Mouse (Mus musculus): ENCODE results near the gene Lonp2.
A peak's percentile ranks its signal among the peaks of the same experiment; 100 is the strongest.

Lonp2 gene

GRCm38 (mm10) chr8:86623911-86624731 lies at the start of gene Lonp2:
Gene Lonp2 (plus strand): TSS chr8:86624043.
- peak; percentile 98 for DNase-seq (ENCODE audit: low spot score)

- no peak for DNase-seq (ENCODE audit: low spot score)
Measured at GRCm38 (mm10) chr8:86577547-86577946, 46.3 kb upstream of the Lonp2 start.

DNA sequence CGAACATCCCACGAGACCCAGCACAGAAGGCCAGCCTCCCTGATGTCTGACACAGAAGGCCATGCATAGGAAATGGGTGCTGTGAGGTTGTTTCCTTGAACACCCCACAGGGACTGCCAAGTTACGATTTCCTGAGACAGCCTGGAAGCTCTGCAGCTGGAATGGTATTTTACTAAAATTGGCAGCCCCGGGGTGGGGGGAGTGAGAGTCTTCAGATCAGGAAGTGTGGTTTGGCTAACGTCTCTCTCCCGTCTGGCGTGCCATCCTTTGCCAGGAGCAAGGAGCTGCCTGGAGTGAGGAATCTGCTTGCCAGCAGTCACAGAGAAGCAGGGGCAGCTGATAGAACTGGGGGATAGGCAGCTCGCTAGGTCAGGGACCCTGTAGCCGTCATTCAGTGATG lies 45.8 kb upstream of the Lonp2 start:
- DNase-seq (ENCODE audit: low spot score) = no peak

DNA sequence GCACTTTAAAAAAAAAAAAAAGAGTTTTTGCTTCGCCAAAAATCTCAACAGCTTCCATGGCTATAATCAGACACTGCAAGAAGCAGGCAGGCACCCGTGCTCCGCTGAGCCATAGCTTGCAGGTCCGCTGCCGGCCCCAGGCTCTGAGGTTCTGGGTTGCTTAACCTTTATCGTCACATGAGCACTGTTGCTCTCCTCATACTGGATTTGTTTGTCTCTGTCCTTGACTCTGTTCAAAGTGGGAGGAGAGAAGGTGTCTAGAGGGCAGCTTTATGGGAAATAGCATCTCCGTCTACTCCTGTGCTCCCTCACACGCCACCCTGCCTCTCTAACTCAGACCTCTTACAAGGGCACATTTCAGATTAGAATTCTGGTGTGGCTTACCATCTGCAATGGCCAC lies 45.1 kb upstream of the Lonp2 start:
- no peak for DNase-seq (ENCODE audit: low spot score)

GRCm38 (mm10) chr8:86580458-86580857 lies 43.4 kb upstream of the Lonp2 start, which contains the start of gene Abcc12:
Gene Abcc12 (minus strand): TSS chr8:86580686.
- DNase-seq (ENCODE audit: low spot score) = no peak

DNA sequence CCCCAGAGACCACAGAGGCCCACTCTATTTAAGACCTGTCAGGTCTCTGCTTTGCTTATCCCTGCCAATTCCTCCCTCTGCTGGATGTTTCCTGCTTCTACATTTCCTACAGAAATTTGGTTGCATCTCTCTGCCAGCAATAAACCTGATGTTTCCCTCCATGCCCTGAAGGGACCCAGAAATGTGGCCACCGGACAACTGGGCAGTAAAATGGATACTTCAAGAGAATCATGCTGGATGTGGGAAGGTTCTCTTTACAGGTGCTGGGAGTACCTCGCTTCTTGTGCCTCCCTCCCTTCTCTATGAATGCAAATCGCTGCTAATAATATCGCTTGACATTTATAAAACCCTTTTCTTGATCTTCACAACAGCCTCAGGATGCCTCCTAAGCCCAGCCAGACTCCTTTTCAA lies 41.9 kb upstream of the Lonp2 start:
- peak; percentile 27 for DNase-seq (ENCODE audit: low spot score)

- peak; percentile 94 for DNase-seq (ENCODE audit: low spot score)
Measured at GRCm38 (mm10) chr8:86585118-86585517, 38.7 kb upstream of the Lonp2 start.

DNA sequence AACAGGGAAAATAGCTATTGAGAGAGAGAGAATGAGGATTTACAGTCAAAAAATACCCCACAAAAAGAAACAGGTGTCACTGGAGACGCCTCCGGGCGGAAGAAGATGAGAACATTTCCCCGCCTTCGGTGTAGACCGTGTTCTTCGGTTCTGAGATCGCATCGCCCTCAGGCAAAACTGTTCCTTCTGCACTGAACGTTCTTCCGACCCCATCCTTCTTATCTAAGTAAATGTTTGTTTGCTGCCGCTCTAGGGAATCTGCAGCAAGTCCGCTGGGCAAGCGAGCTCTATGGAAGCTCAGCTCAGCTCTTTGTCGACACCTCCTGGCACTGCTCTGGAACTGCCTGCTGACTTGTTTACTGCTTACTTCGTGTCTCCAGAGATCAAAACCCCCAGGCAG lies 38.3 kb upstream of the Lonp2 start:
- DNase-seq (ENCODE audit: low spot score) = peak; percentile 92

- DNase-seq (ENCODE audit: low spot score) = no peak
Measured at GRCm38 (mm10) chr8:86586058-86586457, 37.8 kb upstream of the Lonp2 start.

- peak; percentile 34 for DNase-seq (ENCODE audit: low spot score)
Measured at GRCm38 (mm10) chr8:86586642-86587041, 37.2 kb upstream of the Lonp2 start.

DNA sequence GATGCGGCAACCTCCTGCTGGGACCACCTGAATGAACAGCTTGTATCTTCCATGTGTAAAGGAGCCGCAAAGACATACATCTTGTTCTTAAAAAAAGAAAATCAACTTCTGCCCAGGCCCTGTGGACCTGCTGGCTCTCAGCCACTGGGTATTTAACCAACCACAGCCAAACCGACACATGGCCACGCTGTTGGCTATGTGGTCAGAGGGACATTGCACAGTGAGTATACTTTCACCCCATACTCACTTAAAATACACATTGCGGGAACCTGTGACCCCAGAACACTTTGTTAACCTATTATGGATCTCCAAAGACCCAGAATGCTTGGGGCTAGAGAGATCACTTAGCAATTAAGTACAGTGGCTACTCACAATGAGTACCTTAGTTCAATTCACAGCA lies 35.5 kb upstream of the Lonp2 start:
- no peak for DNase-seq (ENCODE audit: low spot score)

DNA sequence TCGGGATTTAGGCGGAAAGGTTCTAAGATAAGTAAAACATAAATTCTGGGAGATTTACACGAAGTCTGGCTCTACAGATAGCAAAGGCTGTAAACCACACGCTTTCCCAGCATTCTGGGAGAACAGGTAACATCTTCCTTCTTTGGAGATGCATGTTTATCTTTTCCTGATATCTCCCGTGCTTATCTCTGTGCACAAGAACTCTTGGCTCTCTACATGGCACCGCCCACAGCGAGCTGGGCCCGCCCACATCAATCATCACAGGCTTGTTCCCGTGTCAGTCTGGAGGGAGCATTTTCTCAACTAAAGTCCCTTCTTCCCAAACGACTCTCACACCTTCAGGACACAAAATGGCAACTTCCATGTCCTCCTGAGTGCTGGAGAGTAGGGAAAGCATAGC lies 30.7 kb upstream of the Lonp2 start:
- DNase-seq (ENCODE audit: low spot score) = no peak

DNA sequence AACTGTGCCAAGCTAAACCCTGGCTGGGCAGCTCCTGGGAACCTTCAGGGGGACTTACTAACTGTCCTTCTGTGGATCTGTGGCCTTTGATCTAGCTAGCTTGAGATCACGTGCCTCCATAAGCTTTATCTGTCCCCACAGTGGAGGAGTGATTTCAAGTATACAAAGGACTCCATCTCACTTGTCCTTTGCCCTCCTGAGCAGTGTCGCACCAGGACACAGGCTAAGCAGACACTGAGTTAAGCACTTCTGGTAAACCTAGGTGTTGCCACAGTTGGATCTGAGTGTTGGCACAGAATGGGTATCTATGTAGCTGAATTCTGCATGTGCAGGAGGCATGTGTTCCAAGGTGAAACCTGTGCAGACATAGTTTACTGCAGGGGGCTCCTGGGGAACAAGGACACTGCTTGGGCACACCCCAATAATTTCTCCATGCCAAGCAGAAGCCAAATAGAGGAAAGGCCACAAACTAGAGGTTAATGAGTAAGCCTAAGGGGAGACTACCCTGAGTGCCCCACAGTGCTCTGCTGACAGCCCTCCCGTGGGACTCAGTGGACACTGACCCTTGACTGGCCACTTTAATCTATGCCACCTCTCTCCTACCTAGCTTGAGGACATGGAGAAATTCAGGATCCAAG lies 29.6 kb upstream of the Lonp2 start:
- DNase-seq (ENCODE audit: low spot score) = no peak

- no peak for DNase-seq (ENCODE audit: low spot score)
Measured at GRCm38 (mm10) chr8:86595671-86596070, 28.2 kb upstream of the Lonp2 start.

DNA sequence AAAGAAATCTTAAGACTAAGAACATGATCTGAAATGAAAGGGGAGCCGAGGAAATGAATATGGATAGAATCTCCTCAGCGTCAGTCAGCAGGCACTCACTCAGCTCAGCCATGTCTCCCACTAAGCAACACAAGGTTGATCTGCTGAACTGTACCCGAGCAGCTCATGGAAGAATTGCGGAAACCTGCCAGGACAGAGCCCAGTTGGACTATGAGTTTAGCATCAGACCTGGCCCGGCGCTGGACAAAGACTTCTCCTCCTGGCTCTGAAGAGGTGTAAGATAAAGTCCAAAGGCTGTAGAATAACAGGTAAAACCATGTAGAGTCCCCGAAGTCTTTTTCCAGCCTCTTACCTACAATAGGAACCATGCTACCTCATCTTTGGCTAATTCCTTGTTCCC lies 26.2 kb upstream of the Lonp2 start:
- DNase-seq (ENCODE audit: low spot score) = no peak

- no peak for DNase-seq (ENCODE audit: low spot score)
Measured at GRCm38 (mm10) chr8:86599299-86599698, 24.5 kb upstream of the Lonp2 start.

DNA sequence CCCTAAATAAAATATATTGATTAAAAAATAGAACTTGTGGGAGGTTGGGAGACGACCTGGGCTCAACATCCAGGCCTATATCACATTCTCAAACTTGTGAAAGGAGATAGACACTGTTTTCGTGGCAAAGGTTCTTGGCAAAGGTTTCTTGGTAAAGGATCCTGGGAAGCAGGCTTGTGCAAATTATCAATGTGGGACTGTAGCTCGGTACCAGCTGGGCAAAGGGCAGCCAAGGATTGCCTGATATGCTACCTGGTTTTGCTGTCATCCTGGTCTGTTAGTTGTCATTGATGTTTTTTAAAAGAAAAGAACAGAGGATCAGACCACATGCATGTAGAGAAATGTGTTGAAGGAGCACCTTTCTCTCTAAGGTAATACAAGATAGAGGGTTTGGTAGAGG lies 23.5 kb upstream of the Lonp2 start:
- DNase-seq (ENCODE audit: low spot score) = no peak

GRCm38 (mm10) chr8:86603174-86603573 lies 20.7 kb upstream of the Lonp2 start:
- no peak for DNase-seq (ENCODE audit: low spot score)

DNA sequence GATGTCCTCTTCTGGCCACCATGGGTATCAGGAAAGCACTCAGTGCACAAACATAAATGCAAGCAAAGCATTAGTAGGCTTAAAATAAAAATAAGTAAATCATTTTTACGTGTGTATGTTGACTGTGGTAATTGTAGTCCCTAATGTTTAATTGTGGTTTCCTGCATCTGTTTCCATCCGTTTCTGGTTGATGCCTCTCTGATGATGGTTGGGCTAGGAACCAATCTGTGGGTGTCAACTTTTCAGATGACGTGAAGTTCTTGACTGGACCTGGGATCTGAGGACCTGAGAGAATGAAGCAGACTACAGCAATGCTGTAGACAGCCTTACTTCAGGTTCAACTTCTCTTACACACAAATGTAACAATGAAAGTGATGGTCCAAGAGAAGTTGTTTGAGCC lies 19.2 kb upstream of the Lonp2 start:
- DNase-seq (ENCODE audit: low spot score) = no peak

DNA sequence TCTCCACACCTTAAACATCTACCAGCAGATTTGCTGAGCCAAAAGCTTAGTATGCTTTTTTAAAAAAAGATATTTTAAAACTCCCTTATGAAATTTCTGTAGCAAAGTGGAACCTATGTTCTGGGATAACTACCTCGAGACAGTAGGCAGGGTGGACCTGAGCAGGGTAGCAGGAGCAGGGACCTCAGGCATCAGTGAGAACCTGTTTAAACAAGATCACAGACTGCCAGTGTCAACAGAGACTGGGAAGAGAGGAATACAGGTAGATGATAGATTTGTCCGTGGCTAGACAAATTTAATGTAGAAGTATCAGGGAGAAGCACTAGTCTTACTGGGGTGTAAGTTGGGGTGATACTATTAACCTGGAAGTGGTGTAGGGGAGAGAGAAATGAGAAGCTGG lies 10.0 kb upstream of the Lonp2 start:
- no peak for DNase-seq (ENCODE audit: low spot score)

- DNase-seq (ENCODE audit: low spot score) = no peak
Measured at GRCm38 (mm10) chr8:86615095-86615769, 8.6 kb upstream of the Lonp2 start.

DNA sequence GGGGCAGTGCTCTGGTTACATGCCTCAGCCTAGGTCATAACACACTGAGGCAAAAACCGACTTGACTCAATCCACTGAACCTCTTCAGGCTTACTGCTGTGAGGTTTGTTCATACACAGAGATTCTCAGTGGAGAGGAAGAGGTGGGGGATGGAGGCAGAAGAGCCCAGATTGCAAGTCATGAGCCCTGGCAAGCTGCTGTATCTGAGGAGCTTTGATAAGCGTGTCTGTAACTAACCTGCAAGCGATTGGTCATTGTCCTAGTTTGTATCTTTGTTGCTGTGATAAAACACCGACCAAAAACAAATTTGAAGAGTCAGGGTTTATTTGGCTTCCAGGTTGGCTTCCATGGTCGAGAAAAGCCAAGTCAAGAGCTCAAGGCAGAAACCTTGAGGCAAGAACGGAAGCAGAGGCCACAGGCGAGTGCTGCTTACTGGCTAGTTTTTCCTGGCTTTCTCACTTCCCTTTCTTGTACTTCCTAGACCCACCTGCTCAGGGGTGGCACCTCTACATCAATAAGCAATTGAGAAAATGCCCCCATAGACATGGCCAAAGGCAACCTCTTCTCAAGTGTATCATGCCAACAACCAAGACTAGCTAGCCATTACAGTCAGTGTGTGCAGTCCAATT lies 6.0 kb upstream of the Lonp2 start:
- no peak for DNase-seq (ENCODE audit: low spot score)

DNA sequence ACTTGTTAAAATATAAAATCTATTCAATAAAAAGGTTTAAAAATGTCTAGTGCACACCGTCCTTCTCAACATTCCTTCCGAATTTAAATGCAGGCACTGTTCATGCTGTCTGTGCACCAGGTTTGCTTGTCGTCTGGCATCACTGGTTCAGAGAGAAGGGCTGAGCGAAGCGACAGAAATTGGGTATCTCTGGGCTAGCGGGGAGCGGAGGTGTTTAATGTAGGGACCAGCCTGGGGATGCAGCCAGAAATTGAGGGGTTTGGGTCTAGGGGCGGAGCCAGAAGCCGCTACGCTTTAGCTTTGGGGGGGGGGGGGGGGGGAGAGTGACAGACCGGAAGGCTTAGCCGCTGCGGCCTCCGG lies 312 bp upstream of the Lonp2 start:
- DNase-seq (ENCODE audit: low spot score) = no peak

Data from embryo, embryonic 10.5 days (tissue).